Mouse (Mus musculus): Measurements from ENCODE around the gene Nynrin. TPM values are rescaled to one million over a fixed set of nuclear protein-coding genes. Genes with fewer than 3 reads are reported as not detected.
A peak's percentile ranks its signal among the peaks of the same experiment; 100 is the strongest.

Nynrin gene
- polyA plus RNA-seq, 1 experiment from 2014 or later = 10.7 TPM

- 92% methylated on average over 6 of the region's 6 CpGs for WGBS
- Histone ChIP-seq H3K27me3 (no peaks in the 10 kb centered on the region), H3K9me3 (no peaks in the 10 kb centered on the region), H3K9ac (replicated peaks) (no peak overlapping the region), H3K4me3 (no peak overlapping the region), H3K36me3 (peaks cover 76% of the 10 kb centered on the region), H3K4me1 (peaks cover 11% of the 10 kb centered on the region), H3K27ac (replicated peaks) (no peak overlapping the region), H3K4me2 (replicated peaks) (no peak overlapping the region)
- ATAC-seq (replicated peaks) = no peak
Measured at GRCm38 (mm10) chr14:55869538-55869937, 15.7 kb downstream of the Nynrin start.

GRCm38 (mm10) chr14:55872039-55872438 is 18.2 kb downstream of the Nynrin start:
- peaks cover 11% of the 10 kb centered on the region for H3K4me1 ChIP-seq
- H3K36me3 ChIP-seq = peaks cover 53% of the 10 kb centered on the region
- H3K27me3 ChIP-seq = no peaks in the 10 kb centered on the region
- no peak overlapping the region for H3K4me2 ChIP-seq (replicated peaks)
- H3K4me3 ChIP-seq = no peak overlapping the region
- no peak overlapping the region for H3K27ac ChIP-seq (replicated peaks)
- H3K9me3 ChIP-seq = no peaks in the 10 kb centered on the region
- 92% methylated on average over 12 of the region's 12 CpGs for WGBS
- ATAC-seq (replicated peaks) = no peak
- H3K9ac ChIP-seq (replicated peaks) = no peak overlapping the region

- H3K36me3 ChIP-seq = peaks cover 52% of the 10 kb centered on the region
- H3K9me3 ChIP-seq = no peaks in the 10 kb centered on the region
- no peak overlapping the region for H3K4me3 ChIP-seq
- no peak overlapping the region for H3K27ac ChIP-seq (replicated peaks)
- 93% methylated on average over 17 of the region's 17 CpGs for WGBS
- peaks cover 11% of the 10 kb centered on the region for H3K4me1 ChIP-seq
- H3K9ac ChIP-seq (replicated peaks) = no peak overlapping the region
- H3K27me3 ChIP-seq = no peaks in the 10 kb centered on the region
- no peak for ATAC-seq (replicated peaks)
- H3K4me2 ChIP-seq (replicated peaks) = no peak overlapping the region
Measured at GRCm38 (mm10) chr14:55872551-55872950, 18.7 kb downstream of the Nynrin start.

- H3K4me2 ChIP-seq (replicated peaks) = no peak overlapping the region
- H3K4me1 ChIP-seq = peaks cover 11% of the 10 kb centered on the region
- no peak overlapping the region for H3K4me3 ChIP-seq
- H3K9me3 ChIP-seq = no peaks in the 10 kb centered on the region
- H3K27ac ChIP-seq (replicated peaks) = no peak overlapping the region
- peaks cover 45% of the 10 kb centered on the region for H3K36me3 ChIP-seq
- no peak overlapping the region for H3K9ac ChIP-seq (replicated peaks)
- WGBS = 84% methylated on average over 8 of the region's 8 CpGs
- no peak for ATAC-seq (replicated peaks)
- no peaks in the 10 kb centered on the region for H3K27me3 ChIP-seq
Measured at GRCm38 (mm10) chr14:55873242-55873713, 19.5 kb downstream of the Nynrin start.

- H3K9me3 ChIP-seq = no peaks in the 10 kb centered on the region
- H3K9ac ChIP-seq (replicated peaks) = peak overlapping the region; percentile 26
- 17% methylated on average over 30 of the region's 30 CpGs for WGBS
- no peaks in the 10 kb centered on the region for H3K27me3 ChIP-seq
- H3K4me3 ChIP-seq = peak overlapping the region; percentile 18
- ATAC-seq (replicated peaks) = peak; percentile 73
- H3K27ac ChIP-seq (replicated peaks) = peak overlapping the region; percentile 32; the same call in 1 of the 2 replicates
- H3K36me3 ChIP-seq = peaks cover 38% of the 10 kb centered on the region
- H3K4me2 ChIP-seq (replicated peaks) = peak overlapping the region; percentile 33
- H3K4me1 ChIP-seq = peaks cover 11% of the 10 kb centered on the region
Measured at GRCm38 (mm10) chr14:55873714-55874683, 20.2 kb downstream of the Nynrin start.

GRCm38 (mm10) chr14:55877469-55878315 is 23.9 kb downstream of the Nynrin start:
- H3K36me3 ChIP-seq = peaks cover 4% of the 10 kb centered on the region
- no peak overlapping the region for H3K9ac ChIP-seq (replicated peaks)
- no peaks in the 10 kb centered on the region for H3K9me3 ChIP-seq
- no peak overlapping the region for H3K4me2 ChIP-seq (replicated peaks)
- H3K27ac ChIP-seq (replicated peaks) = no peak overlapping the region
- no peak for ATAC-seq (replicated peaks)
- H3K27me3 ChIP-seq = no peaks in the 10 kb centered on the region
- no peak overlapping the region for H3K4me3 ChIP-seq
- 30% methylated on average over 14 of the region's 14 CpGs for WGBS
- peaks cover 11% of the 10 kb centered on the region for H3K4me1 ChIP-seq

- peaks cover 9% of the 10 kb centered on the region for H3K4me1 ChIP-seq
- no peaks in the 10 kb centered on the region for H3K27me3 ChIP-seq
- no peak overlapping the region for H3K9ac ChIP-seq (replicated peaks)
- H3K27ac ChIP-seq (replicated peaks) = no peak overlapping the region
- H3K4me2 ChIP-seq (replicated peaks) = no peak overlapping the region
- ATAC-seq (replicated peaks) = no peak
- no peaks in the 10 kb centered on the region for H3K9me3 ChIP-seq
- H3K4me3 ChIP-seq = no peak overlapping the region
- 35% methylated on average over 7 of the region's 7 CpGs for WGBS
- H3K36me3 ChIP-seq = no peaks in the 10 kb centered on the region
Measured at GRCm38 (mm10) chr14:55878316-55878940, 24.6 kb downstream of the Nynrin start.

- Histone ChIP-seq H3K4me2 (replicated peaks) (no peak overlapping the region), H3K9me3 (no peaks in the 10 kb centered on the region), H3K27ac (replicated peaks) (no peak overlapping the region), H3K9ac (replicated peaks) (no peak overlapping the region), H3K4me3 (no peak overlapping the region), H3K4me1 (peaks cover 8% of the 10 kb centered on the region), H3K36me3 (no peaks in the 10 kb centered on the region), H3K27me3 (no peaks in the 10 kb centered on the region)
- WGBS = 24% methylated on average over 1 of the region's 1 CpGs
- no peak for ATAC-seq (replicated peaks)
Measured at GRCm38 (mm10) chr14:55879623-55880022, 25.8 kb downstream of the Nynrin start.

GRCm38 (mm10) chr14:55880982-55881381 is 27.2 kb downstream of the Nynrin start:
- Histone ChIP-seq H3K4me2 (replicated peaks) (no peak overlapping the region), H3K27me3 (no peaks in the 10 kb centered on the region), H3K4me3 (no peak overlapping the region), H3K27ac (replicated peaks) (no peak overlapping the region), H3K4me1 (peaks cover 17% of the 10 kb centered on the region), H3K9ac (replicated peaks) (no peak overlapping the region), H3K36me3 (no peaks in the 10 kb centered on the region), H3K9me3 (no peaks in the 10 kb centered on the region)
- 83% methylated on average over 8 of the region's 8 CpGs for WGBS
- ATAC-seq (replicated peaks) = no peak

GRCm38 (mm10) chr14:55882171-55882641 is 28.4 kb downstream of the Nynrin start:
- Histone ChIP-seq H3K9ac (replicated peaks) (no peak overlapping the region), H3K36me3 (peaks cover under 1% of the 10 kb centered on the region; the same call in 1 of the 2 replicates), H3K4me3 (no peak overlapping the region), H3K4me1 (peaks cover 21% of the 10 kb centered on the region), H3K27ac (replicated peaks) (no peak overlapping the region), H3K4me2 (replicated peaks) (no peak overlapping the region), H3K27me3 (no peaks in the 10 kb centered on the region), H3K9me3 (no peaks in the 10 kb centered on the region)
- ATAC-seq (replicated peaks) = no peak
- WGBS = 80% methylated on average over 6 of the region's 6 CpGs

GRCm38 (mm10) chr14:55883149-55883661 is 29.4 kb downstream of the Nynrin start:
- Histone ChIP-seq H3K27ac (replicated peaks) (no peak overlapping the region), H3K4me3 (no peak overlapping the region), H3K9me3 (no peaks in the 10 kb centered on the region), H3K4me1 (peaks cover 21% of the 10 kb centered on the region), H3K4me2 (replicated peaks) (no peak overlapping the region), H3K27me3 (no peaks in the 10 kb centered on the region), H3K36me3 (peaks cover 4% of the 10 kb centered on the region; the same call in 1 of the 2 replicates), H3K9ac (replicated peaks) (no peak overlapping the region)
- ATAC-seq (replicated peaks) = no peak
- 94% methylated on average over 13 of the region's 13 CpGs for WGBS

Data from forebrain, embryonic 15.5 days (tissue).